Mouse (Mus musculus) MEL (cell line): Measurements from ENCODE around the gene Catsper1. TPM values are rescaled to one million over a fixed set of nuclear protein-coding genes. Genes with fewer than 3 reads are reported as not detected.
A peak's percentile ranks its signal among the peaks of the same experiment; 100 is the strongest.

Experiments used
- DNase-seq: peaks from one replicate; pipeline ENCODE4 v3.0.0; 2011; ENCODE audit warnings: low read depth, low spot score
- H3K27ac ChIP-seq: 2 replicates; pipeline ENCODE4 v1.5.1; 2012; ENCODE audit warnings: low read depth, mild to moderate bottlenecking, control low read depth, low read length, moderate library complexity; ENCODE audit not compliant: control insufficient read depth
- H3K27me3 ChIP-seq, 2 experiments: fragments of 150-350 bp in 1 of 2; sonication (generic) in 1 of 2; 2 replicates each; pipeline ENCODE4 v1.6.1; 2012; ENCODE audit warnings: low read length in 2 of 2, mild to moderate bottlenecking in 2 of 2, improper control_type of control experiment in 1 of 2, moderate library complexity in 1 of 2; ENCODE audit not compliant: insufficient read depth in 2 of 2, control insufficient read depth in 1 of 2
- H3K36me3 ChIP-seq, 2 experiments: 2 replicates each; pipeline ENCODE4 v1.6.1; 2012 to 2014; ENCODE audit warnings: low read length in 2 of 2, improper control_type of control experiment in 1 of 2, inconsistent platforms in 1 of 2, mild to moderate bottlenecking in 1 of 2; ENCODE audit not compliant: insufficient read depth in 2 of 2, control insufficient read depth in 1 of 2
- H3K4me1 ChIP-seq, 2 experiments: fragments of 150-350 bp in 1 of 2; sonication (generic) in 1 of 2; 2 replicates each; pipeline ENCODE4 v1.6.1; 2012; ENCODE audit warnings: low read length in 2 of 2, improper control_type of control experiment in 1 of 2, mild to moderate bottlenecking in 1 of 2; ENCODE audit not compliant: insufficient read depth in 2 of 2, control insufficient read depth in 1 of 2
- H3K4me3 ChIP-seq, 2 experiments: fragments of 150-350 bp in 1 of 2; sonication (generic) in 1 of 2; 2 replicates each; pipeline ENCODE4 v1.5.1; 2012; ENCODE audit warnings: low read depth in 2 of 2, low read length in 2 of 2, mild to moderate bottlenecking in 2 of 2, moderate library complexity in 2 of 2, control low read depth in 1 of 2, improper control_type of control experiment in 1 of 2; ENCODE audit not compliant: control insufficient read depth in 1 of 2, insufficient read depth in 1 of 2
- H3K79me2 ChIP-seq: 2 replicates; pipeline ENCODE4 v1.6.1; 2012; ENCODE audit warnings: mild to moderate bottlenecking, low read length, moderate library complexity; ENCODE audit not compliant: control insufficient read depth, poor library complexity, insufficient read depth
- H3K9ac ChIP-seq: 2 replicates; pipeline ENCODE4 v1.6.1; 2012; ENCODE audit warnings: low read depth, mild to moderate bottlenecking, control low read depth, low read length, moderate library complexity; ENCODE audit not compliant: control insufficient read depth, poor library complexity, severe bottlenecking
- H3K9me3 ChIP-seq: fragments of 150-350 bp; sonication (generic); replicated peaks from 2 replicates; pipeline ENCODE4 v1.6.1; 2012; ENCODE audit warnings: mild to moderate bottlenecking, low read length, improper control_type of control experiment, moderate library complexity; ENCODE audit not compliant: insufficient read depth
- CHD1 ChIP-seq: IDR thresholded peaks from 2 replicates; pipeline ENCODE4 v1.6.1; 2012; ENCODE audit warnings: low read depth, mild to moderate bottlenecking, inconsistent platforms, low read length, improper control_type of control experiment
- CTCF ChIP-seq, 3 experiments: IDR thresholded peaks in 2 of 3; conservative IDR thresholded peaks in 1 of 3; 2 replicates each; pipeline ENCODE4 v1.5.1; 2011 to 2012; ENCODE audit warnings: low read length in 3 of 3, low read depth in 2 of 3, mild to moderate bottlenecking in 2 of 3, improper control_type of control experiment in 1 of 3, inconsistent platforms in 1 of 3, mixed read lengths in 1 of 3, moderate library complexity in 1 of 3; ENCODE audit not compliant: control insufficient read depth in 1 of 3, insufficient read depth in 1 of 3, poor library complexity in 1 of 3, severe bottlenecking in 1 of 3
- E2F4 ChIP-seq: IDR thresholded peaks from 2 replicates; pipeline ENCODE4 v1.6.1; 2011; ENCODE audit warnings: low read depth, low read length, improper control_type of control experiment, borderline replicate concordance
- ELF1 ChIP-seq: IDR thresholded peaks from 2 replicates; pipeline ENCODE4 v1.6.1; 2014; ENCODE audit warnings: low read depth, mild to moderate bottlenecking, inconsistent platforms, low read length, improper control_type of control experiment, moderate library complexity
- EP300 ChIP-seq, 2 experiments: IDR thresholded peaks; 2 replicates each; pipeline ENCODE4 v1.6.1; 2011; ENCODE audit warnings: improper control_type of control experiment in 2 of 2, low read length in 2 of 2, low read depth in 1 of 2, mild to moderate bottlenecking in 1 of 2
- ETS1 ChIP-seq: IDR thresholded peaks from 2 replicates; pipeline ENCODE4 v1.6.1; 2012; ENCODE audit warnings: low read depth, mild to moderate bottlenecking, inconsistent platforms, low read length, improper control_type of control experiment, moderate library complexity
- GATA1 ChIP-seq: IDR thresholded peaks from 2 replicates; pipeline ENCODE4 v1.6.1; 2011; ENCODE audit warnings: low read depth, low read length, improper control_type of control experiment
- MAX ChIP-seq: IDR thresholded peaks from 2 replicates; pipeline ENCODE4 v1.6.1; 2011; ENCODE audit warnings: low read length, improper control_type of control experiment
- MAZ ChIP-seq: IDR thresholded peaks from 2 replicates; pipeline ENCODE4 v1.6.1; 2012; ENCODE audit warnings: low read depth, mild to moderate bottlenecking, inconsistent platforms, low read length, improper control_type of control experiment
- MXI1 ChIP-seq: IDR thresholded peaks from 2 replicates; pipeline ENCODE4 v1.6.1; 2011; ENCODE audit warnings: mild to moderate bottlenecking, low read depth, low read length, improper control_type of control experiment
- NRF1 ChIP-seq: IDR thresholded peaks from 2 replicates; pipeline ENCODE4 v1.6.1; 2014; ENCODE audit warnings: low read depth, mild to moderate bottlenecking, inconsistent platforms, low read length, improper control_type of control experiment, moderate library complexity; ENCODE audit not compliant: poor library complexity, insufficient read depth, severe bottlenecking
- RCOR1 ChIP-seq: IDR thresholded peaks from 2 replicates; pipeline ENCODE4 v1.6.1; 2012; ENCODE audit warnings: low read depth, mild to moderate bottlenecking, inconsistent platforms, low read length, improper control_type of control experiment
- SIN3A ChIP-seq: IDR thresholded peaks from 2 replicates; pipeline ENCODE4 v1.6.1; 2012; ENCODE audit warnings: low read length, improper control_type of control experiment, inconsistent platforms
- SMC3 ChIP-seq: IDR thresholded peaks from 2 replicates; pipeline ENCODE4 v1.6.1; 2011; ENCODE audit warnings: low read depth, low read length, improper control_type of control experiment
- TAL1 ChIP-seq: IDR thresholded peaks from 2 replicates; pipeline ENCODE4 v1.6.1; 2012; ENCODE audit warnings: mild to moderate bottlenecking, inconsistent platforms, low read length, moderate library complexity, mixed read lengths
- UBTF ChIP-seq: IDR thresholded peaks from 2 replicates; pipeline ENCODE4 v1.6.1; 2012; ENCODE audit warnings: low read depth, mild to moderate bottlenecking, inconsistent platforms, low read length, improper control_type of control experiment, moderate library complexity, borderline replicate concordance; ENCODE audit not compliant: insufficient read depth
- ZC3H11A ChIP-seq: IDR thresholded peaks from 2 replicates; pipeline ENCODE4 v1.6.1; 2012; ENCODE audit warnings: low read depth, mild to moderate bottlenecking, inconsistent platforms, low read length, improper control_type of control experiment
- ZKSCAN1 ChIP-seq: IDR thresholded peaks from 2 replicates; pipeline ENCODE4 v1.6.1; 2012; ENCODE audit warnings: low read depth, mild to moderate bottlenecking, inconsistent platforms, low read length, improper control_type of control experiment, moderate library complexity
- ZMIZ1 ChIP-seq: IDR thresholded peaks from 2 replicates; pipeline ENCODE4 v1.6.1; 2012; ENCODE audit warnings: low read depth, mild to moderate bottlenecking, inconsistent platforms, low read length, improper control_type of control experiment, moderate library complexity
- ZNF384 ChIP-seq: IDR thresholded peaks from 2 replicates; pipeline ENCODE4 v1.6.1; 2012; ENCODE audit warnings: low read depth, mild to moderate bottlenecking, inconsistent platforms, low read length, improper control_type of control experiment
- polyA plus RNA-seq, 2 experiments: library from polyadenylated mRNA; stranded (reverse) in 1 of 2; unstranded in 1 of 2; fragments of >175 nt in 1 of 2; fragments of >200 nt in 1 of 2; gene quantifications; 2 replicates each; pipeline versions ENCODE4 v1.2.1 to v1.2.4; 2012; ENCODE audit warnings: low replicate concordance in 2 of 2, low read depth in 1 of 2; ENCODE audit not compliant: insufficient read length in 2 of 2, insufficient read depth in 1 of 2, missing spikeins in 1 of 2
- total RNA-seq: library from RNA; depleted of rRNA; stranded (reverse); fragments of 300-350 nt; gene quantifications from 2 replicates; pipeline ENCODE4 v1.2.3, GENCODE M21; 2012

The Catsper1 gene
- total and polyA plus RNA-seq, 3 experiments, result not detected

- no peaks in the 10 kb centered on the region for H3K27me3 ChIP-seq
- peaks cover 5 to 12% of the 10 kb centered on the region in 2 experiments for H3K4me1 ChIP-seq
- H3K4me3 ChIP-seq, result peak overlapping the region in 1 of 2 experiments; percentile 77; a peak in 2 of 4 replicates
- no peaks in the 10 kb centered on the region for H3K9me3 ChIP-seq
- no peak overlapping the region; the same call in 1 of the 2 replicates for H3K9ac ChIP-seq
- H3K79me2 ChIP-seq, result peaks cover 22% of the 10 kb centered on the region
- TF ChIP-seq ZNF384, result no peak
- no peak for TF ChIP-seq NRF1
- TF ChIP-seq TAL1, result no peak
- TF ChIP-seq E2F4, result no peak
- no peak for TF ChIP-seq MAX
- TF ChIP-seq ELF1, result no peak
- no peak for TF ChIP-seq RCOR1
- TF ChIP-seq SIN3A, result no peak
- TF ChIP-seq ZKSCAN1, result no peak
- no peak for TF ChIP-seq CTCF (IDR thresholded peaks at IDR 0.05 in 2 of 3, conservative IDR thresholded peaks at IDR 0.05 in 1 of 3; ENCODE audit: control insufficient read depth in 1 of 3, insufficient read depth in 1 of 3, low read depth in 2 of 3, low read length in 3 of 3, poor library complexity in 1 of 3, severe bottlenecking in 1 of 3)
- TF ChIP-seq ZMIZ1, result no peak
- no peak for TF ChIP-seq GATA1
- no peak for TF ChIP-seq MXI1
- no peak for TF ChIP-seq MAZ
- TF ChIP-seq ETS1, result no peak
- no peak for TF ChIP-seq EP300 (IDR thresholded peaks at IDR 0.05; ENCODE audit: low read depth in 1 of 2, low read length in 2 of 2)
- TF ChIP-seq UBTF, result no peak
- TF ChIP-seq ZC3H11A, result no peak
- no peak for TF ChIP-seq CHD1
- no peak for TF ChIP-seq SMC3
- H3K27ac ChIP-seq, result no peak overlapping the region
- H3K36me3 ChIP-seq, result peaks cover 10 to 24% of the 10 kb centered on the region in 2 experiments
- no peak for DNase-seq
Measured at GRCm38 (mm10) chr19:5296630-5297029, 38.9 kb upstream of the Catsper1 start.
